Mouse (Mus musculus) lung, postnatal 4 days (tissue): Measurements from ENCODE around the gene C5ar2.
"Not testable (repeated sequence)": the region's sequence is repeated elsewhere in the genome, so short reads cannot be mapped to it uniquely, and the experiment has no call there.

Experiments used
- DNase-seq, 2 experiments: peaks; one replicate each; pipeline ENCODE4 v3.0.0; 2021

Gene C5ar2

DNA sequence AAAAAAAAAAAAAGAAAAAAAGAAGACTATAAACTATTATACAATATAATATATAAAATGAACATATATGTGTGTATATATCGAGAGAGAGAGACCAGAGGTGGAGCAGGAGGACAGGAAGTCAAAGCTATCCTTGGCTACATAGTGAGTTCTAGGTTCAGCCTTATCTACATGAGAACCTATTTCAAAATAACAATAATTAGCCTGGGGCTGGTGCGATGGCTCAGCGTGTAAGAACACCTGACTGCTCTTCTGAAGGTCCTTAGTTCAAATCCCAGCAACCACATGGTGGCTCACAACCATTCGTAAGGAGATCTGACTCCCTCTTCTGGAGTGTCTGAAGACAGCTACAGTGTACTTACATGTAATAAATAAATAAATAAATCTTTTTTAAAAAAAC, 12.0 kb upstream of the C5ar2 start:
- not testable (repeated sequence) for DNase-seq

DNA sequence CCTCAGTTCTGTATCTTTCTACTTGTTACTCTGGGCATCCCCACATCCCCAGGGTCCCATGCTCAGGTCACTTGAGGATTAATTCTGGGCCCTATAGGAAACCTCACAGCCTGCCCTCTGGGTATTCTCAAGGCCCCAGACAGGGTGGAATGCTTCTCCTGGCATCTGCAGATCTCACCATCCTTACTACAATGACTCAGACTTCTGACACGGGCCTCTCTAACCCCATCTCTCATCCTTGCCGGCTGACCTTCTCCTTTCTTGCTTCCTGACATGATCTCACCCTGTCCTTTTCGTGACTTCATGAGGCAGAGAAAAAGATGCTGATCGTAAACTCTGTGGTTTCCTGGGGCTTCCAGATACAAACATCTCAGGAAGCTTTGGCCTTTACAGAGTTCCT, 10.2 kb upstream of the C5ar2 start:
- DNase-seq = no peak

DNA sequence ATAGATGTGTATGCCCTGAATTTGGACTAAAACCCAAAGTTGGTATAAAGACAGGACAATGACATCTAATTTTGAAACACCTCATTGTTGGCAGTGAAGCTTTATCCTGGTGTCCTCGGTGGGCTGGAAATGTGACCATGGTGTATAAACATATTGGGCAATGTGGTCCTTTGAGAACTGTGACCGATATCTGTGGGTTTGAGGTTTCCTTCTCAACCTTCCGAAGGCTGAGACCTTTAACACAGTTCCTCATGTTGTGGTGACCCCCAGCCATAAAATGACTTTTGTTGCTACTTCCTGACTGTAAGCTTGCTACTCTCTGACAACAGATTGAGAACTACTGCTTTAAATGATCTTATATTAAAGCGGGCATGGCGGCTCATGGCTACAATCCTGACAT, 6.7 kb upstream of the C5ar2 start:
- no peak for DNase-seq

DNA sequence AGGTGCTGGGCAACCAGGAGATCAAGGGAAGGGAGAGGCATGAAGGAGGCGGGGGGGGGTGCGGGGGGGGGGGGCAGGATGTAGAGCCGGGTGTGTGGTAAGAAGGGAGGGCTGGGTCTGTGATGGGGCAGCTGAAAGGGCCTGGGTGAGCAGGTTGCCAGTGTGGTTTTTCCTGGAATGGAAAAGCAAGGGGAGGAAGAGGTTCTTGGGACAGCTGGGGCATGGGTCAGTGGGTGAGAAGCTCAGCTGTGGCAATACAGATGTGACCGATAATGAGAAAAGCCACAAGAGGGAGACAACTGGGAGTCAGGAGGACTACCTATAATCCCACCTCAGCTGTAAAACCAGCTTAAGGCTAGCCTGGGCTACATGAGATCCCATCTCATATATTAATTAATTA, 2.0 kb upstream of the C5ar2 start:
- no peak for DNase-seq

DNA sequence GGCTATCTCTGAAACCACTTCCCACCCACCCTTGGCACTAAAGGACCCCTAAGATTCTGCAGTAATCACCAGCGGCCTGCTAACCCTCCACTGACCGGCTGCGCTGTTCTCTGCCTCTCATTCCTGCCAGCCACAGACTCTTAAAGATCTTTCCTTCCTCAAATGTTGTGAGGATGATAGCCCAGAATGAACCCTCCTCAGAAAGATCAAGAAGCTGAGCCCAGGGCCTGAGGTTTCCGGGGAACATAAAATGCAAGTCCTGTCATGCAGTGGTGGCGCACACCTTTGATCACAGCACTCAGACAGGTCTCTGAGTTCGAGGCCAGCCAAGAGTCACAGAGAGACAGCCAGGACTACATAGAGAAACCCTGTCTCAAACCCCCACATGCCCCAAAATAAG, 1.8 kb downstream of the C5ar2 start:
- no peak for DNase-seq

DNA sequence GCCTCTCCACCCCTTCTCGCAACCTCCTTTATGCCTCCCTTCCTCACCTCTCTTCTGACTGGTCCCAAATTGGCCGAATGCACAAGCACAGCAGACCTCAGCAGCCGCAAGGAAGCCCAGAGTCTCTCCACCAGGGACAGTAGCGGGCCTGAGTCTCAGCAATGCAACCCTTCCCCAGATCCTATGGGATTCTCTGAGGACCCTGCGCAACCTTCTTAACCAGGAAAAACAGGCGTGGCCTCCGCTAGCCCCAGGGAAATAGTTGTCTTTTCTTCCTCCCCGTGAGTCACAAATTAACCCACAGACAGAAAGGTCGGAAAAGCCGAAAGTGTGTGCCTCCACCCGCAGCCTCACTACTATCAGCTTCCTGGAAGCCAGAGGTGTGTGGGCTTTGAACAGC, 2.2 kb downstream of the C5ar2 start:
- DNase-seq = no peak

DNA sequence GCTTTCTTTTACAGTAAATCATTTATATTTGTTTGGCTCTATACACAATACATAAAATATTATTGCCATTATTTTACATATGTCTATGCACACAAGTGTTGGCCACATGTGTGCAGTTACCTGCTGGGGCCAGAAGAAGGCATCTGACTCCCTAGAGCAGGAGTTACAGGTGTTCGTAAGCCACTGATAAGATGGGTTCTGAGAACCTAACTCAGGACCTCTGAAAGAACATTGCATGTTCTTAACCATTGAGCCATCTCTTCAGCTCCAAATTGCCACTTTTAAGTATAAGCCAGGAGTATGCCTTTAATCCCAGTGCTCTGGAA, 3.0 kb downstream of the C5ar2 start:
- no peak for DNase-seq

DNA sequence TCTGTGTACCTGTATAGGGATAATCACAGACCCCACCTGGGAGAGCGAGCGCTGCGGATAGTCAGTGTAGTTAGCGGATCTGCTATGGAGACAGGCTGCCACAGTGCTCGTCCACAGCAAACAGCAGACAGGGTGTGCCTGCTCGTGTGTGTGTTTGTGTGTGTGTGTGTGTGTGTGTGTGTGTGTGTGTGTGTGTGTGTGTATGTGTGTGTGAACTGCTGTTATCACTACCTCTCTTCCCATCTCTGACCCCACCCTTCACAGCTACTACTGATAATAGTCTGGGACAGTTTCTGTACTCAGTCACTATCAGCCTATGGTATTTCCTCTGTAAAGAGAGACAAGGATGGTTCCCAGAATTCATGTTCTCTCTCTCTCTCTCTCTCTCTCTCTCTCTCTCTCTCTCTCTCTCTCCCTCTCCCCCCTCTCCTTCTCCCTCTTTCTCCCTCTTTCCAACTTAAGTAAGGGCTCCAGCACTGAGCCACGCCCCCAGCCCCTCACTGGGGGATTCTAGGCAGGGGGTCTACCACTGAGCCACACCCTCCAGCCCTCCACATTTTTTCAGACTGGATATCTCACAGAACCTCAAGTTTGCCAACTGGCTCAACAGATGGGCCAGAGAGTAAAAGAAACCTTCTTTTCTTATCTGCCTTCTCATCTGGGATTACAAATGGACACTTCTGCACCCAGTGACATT, 3.5 kb downstream of the C5ar2 start:
- no peak for DNase-seq

DNA sequence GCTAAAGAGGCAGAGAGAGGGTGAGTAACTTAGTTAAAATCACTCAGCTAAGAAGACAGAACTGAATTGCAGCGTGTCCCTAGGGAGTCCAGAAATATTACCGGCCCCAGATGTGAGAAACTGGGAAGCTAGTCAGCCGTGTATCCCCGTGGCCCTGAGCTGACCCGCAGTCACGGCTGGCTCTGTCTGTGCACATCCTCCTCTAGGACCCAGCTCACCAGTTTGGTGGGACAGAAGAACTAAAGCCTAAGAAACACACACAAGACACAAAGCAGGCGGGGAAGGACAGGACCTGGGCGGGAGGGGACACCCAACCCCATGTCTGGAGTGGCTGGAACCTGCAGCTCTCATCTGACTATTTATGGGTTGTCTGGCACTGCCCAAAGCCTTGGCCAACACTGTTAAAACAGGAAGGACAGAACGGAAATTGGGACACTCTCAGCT, 4.4 kb downstream of the C5ar2 start:
- DNase-seq = peak; percentile 65 to 73

DNA sequence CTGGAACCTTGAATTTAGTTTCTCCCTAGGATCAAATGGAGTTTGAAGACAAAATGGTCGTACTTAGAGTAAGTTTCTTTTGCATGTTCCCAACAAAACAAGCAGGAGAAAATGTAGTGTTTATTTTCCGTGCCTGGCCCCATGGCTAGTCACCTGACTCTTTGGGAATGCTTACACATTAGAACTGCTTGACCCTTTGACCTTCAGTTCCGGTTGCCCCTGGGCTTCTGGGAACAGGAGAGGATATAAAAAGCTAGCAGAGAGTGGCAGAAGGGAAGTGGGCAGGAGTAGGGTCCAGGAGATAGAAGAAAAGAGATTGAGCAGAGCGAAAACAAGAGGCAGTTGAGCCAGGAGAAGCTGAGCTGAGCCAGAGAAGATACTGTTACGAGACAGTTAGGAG, 14.1 kb downstream of the C5ar2 start:
- no peak for DNase-seq

DNA sequence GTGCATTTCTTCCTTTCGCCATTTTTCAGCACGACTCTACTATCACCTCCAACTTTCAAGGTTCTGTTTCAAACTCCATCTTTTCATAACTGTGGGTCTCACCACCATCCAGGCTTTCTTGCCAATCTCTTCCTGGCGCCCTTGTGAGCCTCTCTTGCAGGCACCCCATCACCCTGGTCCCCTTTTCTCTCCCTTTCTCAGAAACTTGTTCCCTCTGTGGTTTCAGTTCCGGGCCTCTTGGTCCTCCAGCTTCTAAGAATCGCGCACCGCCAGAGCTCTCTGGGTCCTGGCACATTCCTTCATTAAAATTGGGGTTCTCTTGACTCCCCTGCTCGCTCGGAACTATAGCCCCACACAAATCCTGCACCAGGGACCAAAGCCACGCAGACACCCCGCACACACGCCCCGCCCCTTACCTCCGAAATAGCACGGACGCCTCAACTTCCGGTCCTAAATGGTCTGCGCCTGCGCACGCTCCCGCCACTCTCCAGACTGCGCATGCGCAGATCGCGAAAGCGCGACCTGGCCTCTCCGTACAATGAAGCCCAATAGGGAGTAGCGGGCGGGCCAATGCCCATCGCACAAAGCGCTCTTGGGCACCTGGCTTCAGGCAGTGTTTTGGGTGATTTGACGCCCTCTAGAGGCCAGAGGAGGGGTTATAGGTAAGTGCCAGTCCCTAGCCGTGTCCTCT, 22.2 kb downstream of the C5ar2 start, which contains the start of gene Dhx34:
Dhx34 (minus strand) TSS at position 456 of the 691 bp plus-strand sequence.
- DNase-seq = peak; percentile 97

DNA sequence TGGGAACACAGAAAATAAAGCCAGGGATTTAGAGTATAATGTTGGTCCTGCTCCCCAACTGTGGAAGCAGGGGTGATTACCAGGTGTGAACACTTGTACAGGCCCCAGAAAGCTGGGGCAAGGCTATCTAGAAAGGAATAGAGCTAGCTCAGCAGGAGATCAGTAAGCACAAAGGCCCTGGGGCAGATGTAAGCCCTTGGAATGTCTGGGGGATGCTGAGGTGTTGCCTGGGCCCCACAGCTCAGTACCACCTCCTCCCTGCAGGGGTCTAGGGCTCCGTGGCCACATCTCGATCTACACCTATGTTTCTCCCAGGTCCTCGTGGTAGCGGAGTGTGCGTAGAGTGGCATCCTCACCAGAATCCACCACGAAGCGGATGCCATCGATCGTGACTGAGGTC, 30.0 kb downstream of the C5ar2 start:
- DNase-seq = no peak

DNA sequence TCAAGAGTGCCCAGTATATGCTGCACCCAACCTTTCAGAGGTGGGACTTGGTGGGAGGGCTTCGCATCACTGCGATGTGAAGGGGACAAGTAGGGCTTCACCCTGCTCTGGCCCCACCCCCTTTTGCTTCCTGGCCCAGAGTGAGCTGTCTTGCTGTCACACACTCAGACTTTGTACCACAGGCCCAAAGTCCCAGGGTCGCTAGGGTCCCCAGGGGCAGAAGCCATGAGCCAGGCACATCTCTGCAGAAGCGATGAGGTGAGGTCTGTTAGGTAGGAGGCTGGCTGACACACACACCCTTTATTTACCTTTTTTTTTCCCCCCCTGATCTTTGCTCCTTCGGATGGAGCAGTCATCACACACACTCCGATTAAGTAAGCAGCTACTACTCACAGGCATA, 30.8 kb downstream of the C5ar2 start:
- no peak for DNase-seq

DNA sequence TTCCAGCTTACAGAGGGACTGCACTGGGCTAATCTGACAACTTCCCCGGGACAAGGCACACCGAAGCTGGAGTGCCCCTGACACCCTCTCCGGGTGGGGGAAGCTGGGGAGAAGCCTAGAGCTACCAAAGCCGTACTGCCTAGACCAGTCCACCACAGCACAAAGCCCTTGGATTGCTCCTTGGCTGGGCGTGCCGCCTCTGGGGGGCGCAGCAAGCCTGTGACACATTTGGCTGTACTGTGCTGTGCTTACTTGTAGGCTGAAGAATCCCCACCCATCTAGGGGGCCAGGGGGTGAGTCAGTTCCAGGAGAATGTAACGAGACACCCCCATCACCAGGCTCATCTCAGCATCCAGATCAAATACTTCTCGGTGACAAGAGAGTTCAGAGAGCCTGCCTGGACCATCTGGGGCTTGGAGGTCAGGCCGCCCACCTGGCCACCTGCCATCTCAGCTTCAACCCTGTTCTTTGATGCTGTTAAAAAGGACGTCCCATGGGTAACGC, 33.0 kb downstream of the C5ar2 start:
- DNase-seq = peak; percentile 38 to 46

DNA sequence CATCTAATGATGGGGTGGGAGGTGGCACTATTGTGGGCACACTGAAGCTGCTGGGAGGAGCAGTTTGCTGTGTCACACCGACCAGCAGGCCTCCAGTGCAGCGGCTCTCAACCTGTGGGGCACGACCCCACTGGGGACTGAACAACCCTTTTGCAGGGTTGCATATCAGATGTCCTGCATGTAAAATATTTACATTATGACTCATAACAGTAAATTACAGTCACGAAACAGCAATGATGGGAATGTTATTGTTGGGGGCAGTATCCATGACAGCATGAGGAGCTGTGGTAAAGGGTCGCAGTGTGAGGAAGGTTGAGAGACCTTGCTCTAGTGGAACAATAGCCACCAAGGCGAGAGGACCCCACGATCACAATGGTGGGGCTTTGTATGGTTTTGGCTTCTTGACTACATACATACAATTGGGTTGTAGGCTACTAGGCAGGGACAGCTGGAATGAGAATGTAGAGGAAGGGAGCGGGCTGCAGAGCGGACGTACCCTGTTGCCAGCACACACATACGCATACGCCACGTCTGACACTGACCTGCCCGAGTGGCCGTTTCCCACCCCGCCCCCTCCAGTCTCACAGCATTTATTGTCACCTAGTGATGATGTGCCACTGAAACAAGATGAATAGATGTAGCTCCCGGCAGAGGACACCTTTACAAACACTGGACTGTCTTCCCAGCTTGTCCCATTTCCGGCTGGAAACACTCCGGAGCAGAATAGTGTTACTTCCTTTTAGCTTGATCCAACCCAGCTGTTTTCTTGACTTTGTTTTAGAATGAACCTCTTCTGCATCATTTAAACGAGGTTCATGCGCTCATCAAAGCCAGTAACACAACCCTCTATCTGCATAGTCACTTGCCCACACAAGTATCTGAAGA, 34.9 kb downstream of the C5ar2 start:
- peak in 1 of 2 experiments; percentile 40 for DNase-seq

DNA sequence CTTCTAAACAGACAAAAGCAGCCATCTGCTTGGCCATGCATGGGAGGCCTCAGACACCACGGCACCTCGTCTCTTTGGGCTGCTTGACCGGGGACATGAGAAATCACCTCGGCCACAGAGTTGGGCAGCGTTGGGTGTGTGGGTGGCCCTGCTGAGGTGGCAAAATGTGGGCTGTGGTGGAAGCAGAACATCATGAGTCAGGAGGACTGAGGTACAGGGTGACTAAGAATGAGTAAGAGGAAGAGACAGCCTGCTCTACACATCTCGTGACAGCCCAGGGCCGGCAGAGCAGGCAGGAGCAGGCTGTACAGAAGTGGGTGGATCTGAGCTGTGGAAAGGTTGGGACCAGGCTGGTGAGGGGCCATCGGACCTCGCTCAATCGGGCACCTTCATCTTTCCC, 36.5 kb downstream of the C5ar2 start:
- DNase-seq = peak; percentile 59

DNA sequence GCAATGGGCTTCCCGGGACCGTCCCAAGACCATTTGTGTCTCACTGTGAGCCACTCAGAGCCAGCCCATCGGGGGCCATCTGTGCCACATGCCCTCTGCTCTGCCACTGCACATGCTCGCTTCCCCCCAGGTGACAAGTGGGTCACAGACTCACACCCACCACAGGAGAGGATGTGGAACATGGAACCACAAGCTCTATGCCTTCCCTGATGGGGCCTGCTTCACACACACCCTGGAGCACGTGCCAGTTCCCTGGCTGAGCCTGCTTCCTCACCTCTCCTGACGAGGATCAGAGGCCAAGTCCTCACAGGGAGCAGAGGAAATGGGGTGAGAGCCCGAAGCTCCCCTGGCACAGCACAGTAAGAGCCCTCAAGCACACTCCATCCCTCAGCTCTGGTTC, 36.9 kb downstream of the C5ar2 start:
- DNase-seq = no peak

DNA sequence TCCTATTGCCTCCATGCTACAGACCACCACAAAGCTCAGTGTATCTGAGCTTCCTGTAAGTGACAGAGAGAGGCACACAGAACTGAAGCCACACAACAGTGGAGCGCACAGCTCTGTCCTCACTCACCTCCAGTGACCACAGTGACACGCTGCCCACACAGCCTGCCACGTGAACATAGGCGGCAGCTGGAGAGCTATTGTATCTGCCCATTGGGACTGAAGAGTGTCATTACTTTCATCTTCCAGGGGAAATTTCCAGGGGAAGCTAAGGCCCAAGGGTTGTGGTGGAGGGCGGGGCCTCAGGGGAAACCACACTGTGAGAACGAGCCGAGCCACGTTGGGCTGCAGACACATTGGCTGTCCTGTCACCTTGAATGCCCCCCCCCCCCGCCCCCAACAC, 39.2 kb downstream of the C5ar2 start:
- peak in 1 of 2 experiments; percentile 17 for DNase-seq

DNA sequence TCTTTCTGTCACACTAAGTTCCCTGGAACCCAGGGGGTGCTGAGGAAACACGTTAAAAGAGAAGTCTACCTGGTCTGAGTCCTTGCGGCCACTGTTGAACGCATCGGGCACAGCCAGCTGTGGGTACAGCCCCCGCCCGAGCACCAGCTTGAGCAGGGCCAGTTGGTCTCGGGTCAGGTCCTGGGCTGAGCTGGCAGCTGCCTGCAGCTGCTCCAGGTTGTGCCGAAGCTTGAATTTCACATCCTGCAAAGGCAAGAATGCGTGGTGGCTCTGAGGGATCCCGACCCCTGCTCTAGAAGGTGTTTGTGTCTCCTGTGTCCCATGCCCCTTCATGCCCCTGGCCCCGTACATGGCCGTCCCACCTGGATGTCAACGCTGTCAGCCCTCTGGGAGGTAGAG, 40.5 kb downstream of the C5ar2 start:
- no peak for DNase-seq

DNA sequence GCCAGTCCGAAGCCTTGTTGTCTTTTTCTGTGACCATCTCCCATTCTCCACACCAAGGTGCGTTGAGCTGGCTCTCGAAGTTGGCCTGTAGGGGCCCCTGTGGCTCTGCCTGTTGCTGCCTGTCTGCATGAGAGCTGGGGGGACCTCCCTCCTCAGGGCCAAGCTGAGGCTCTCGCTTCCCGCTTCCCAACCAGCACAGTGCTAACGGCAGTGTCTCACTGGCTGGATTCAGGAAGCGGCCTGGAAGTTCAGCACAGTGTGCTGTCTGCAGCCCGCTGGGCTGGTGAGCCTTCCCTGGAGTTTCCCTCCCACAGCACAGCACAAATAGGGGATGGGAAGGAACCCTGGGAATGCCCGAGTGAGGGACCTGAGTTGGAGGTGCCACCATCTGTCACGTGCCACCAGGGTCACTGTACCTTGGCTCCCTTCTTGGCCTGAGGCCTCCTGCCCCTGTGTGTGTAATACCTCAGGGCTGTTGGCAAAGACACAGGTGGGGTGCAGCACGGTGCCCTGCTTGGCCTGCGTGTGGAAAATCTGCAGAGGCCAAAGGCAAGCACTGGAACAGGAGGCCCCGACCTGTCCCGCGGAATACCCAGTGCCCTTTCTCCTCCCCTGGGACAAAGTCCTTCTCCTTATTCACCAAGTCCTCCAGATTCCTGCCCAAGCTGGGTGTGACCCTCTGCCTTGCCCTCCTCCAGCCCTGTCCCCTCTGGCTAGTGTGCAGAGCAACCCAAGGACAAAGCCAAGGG, 41.0 kb downstream of the C5ar2 start:
- DNase-seq = no peak

DNA sequence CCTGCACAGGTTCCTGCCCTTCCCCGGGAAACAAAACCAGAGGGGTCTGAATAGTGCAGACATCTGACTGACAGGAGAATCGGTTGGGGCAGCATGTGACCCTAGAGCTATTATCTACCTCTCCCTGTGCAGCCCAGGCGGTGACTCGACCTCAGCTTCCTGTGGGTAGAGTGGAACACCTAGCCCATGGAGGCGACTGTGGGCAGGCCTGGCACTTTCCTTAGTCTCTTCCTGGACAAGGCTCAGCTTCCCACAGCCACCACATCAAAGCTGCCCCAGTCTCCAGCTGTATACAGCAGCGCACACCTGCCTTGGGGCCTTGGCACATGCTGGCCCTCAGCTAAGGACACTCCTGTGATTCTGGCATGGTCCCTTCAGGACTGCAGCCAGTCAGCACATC, 42.8 kb downstream of the C5ar2 start:
- no peak for DNase-seq

DNA sequence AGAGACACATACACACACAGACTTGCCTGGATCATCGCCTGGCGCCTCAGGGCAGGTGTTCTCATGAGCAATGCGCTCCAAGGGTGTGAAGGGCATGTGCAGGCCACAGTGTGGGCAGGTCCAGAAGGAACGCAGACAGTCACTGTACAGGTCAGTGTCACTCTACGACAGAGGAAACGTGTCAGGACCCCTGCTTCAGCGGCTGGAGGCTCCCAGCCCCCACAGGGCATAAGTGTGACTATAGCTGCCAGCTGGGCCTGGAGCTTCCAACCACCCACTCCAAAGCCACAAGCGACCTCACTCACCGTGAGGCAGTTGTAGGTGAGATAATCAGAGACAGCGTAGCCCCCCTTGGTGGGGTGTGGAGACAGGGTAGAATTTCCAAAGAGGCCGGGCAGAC, 45.4 kb downstream of the C5ar2 start:
- no peak for DNase-seq

DNA sequence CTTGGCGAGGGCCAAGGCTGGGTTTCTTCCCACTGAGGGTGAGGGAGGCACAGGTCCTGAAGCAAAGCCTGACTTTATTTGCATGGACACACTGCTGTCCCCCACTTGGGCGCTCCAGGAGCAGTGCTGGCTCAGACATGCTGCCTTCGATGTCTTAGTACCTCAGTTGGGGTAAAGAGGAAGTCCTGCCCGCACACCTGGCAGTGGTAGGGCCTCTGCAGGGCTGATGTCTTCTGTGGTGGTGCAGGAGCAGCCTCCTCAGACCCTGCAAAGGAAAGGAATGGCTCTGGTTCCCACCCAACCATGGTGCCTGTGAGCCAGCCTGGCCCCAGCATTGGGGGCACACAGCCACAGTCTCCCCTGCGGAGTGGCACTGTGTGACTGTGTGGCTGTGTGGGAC, 46.8 kb downstream of the C5ar2 start:
- DNase-seq = no peak
